Mouse (Mus musculus) adrenal gland, adult 2 months (tissue): ENCODE measurements around the gene Smim7. TPM values are rescaled to one million over a fixed set of nuclear protein-coding genes. Genes with fewer than 3 reads are reported as not detected.

Experiments
- DNase-seq: peaks from one replicate; pipeline ENCODE4 v3.0.0; 2021
- microRNA-seq, 2 experiments: library from miRNA; unstranded; fragments of <30 nt; microRNA quantifications; one replicate each; pipeline ENCODE4 v1.2.0; 2021
- polyA plus RNA-seq: library from polyadenylated mRNA; depleted of rRNA; stranded (reverse); fragments of >200 nt; gene quantifications from 2 replicates; pipeline ENCODE4 v1.2.3, GENCODE M21; 2012; rRNA removed
- total RNA-seq, 2 experiments: library from RNA; stranded (reverse); gene quantifications; 2 replicates each; pipeline ENCODE4 v1.2.3; 2021

Smim7 gene
- total and polyA plus RNA-seq, 3 experiments: 27.7 to 142 (median 102) TPM

- DNase-seq: peak; percentile 99
Observed at GRCm38 (mm10) chr8:72547802-72548643, 22.9 kb downstream of the Smim7 start, which contains the start of gene Med26. Med26 (minus strand) TSS chr8:72548270.

- no peak for DNase-seq
Observed at GRCm38 (mm10) chr8:72547122-72547801, 23.6 kb downstream of the Smim7 start.

GRCm38 (mm10) chr8:72539234-72539633 is 31.7 kb downstream of the Smim7 start:
- DNase-seq: no peak

- peak; percentile 39 for DNase-seq
Observed at GRCm38 (mm10) chr8:72534888-72535287, 36.0 kb downstream of the Smim7 start.

- DNase-seq: no peak
Observed at GRCm38 (mm10) chr8:72532103-72532502, 38.8 kb downstream of the Smim7 start.

DNA sequence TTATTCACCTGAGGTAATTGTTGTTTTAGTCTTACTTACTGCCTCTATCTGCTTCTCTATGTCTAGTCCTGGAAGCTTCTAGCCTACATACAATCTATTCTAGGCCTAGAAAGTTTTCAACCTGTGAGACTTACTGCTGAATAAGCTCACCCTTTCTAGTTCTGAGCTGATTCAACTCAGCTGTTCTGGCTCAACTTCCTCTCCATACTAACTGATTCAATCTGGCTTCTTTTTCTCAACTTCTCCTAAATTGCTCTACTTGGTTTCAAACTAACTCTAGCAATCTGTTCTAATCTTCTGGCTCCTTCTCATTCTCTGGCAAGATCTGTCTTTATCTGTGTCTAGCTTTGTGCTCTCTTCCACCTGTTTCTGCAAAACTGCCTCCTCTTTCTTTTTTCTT is 49.0 kb downstream of the Smim7 start:
- no peak for DNase-seq

DNA sequence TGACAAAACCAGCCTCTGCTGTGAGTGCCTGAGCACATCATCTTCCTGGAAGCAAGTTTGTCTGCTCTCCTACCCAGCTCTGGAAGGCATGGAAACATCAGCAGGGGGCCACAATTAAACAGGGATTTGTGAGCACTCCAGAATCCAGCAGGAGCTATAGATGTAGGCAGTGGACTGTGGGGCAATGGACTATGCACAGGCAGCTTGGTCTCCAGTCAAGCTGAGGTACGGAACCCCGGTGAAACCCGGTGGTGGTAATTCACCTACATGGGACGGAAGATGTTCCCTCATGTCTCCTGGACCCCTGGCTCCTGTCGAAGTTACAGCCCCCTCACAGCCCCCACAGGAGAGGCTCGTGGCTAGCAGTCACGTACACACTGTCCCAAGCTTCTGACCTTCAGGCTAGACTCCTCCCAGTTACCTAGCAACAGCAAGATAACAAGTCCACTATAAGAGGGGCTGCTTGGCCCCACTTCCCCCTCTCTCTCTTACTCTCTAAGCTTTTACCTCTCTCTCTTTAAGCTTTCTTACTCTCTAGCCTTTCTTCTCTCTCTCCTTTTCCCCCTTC is 53.4 kb downstream of the Smim7 start:
- DNase-seq: no peak

Small RNA genes within 50 kb of the gene (microRNA-seq; reads per million reads assigned to microRNA genes)
- 0 reads per million in 2 experiments for gene Gm28019

Other genes starting within 250 kb of the Smim7 start
- 10 to 100 TPM; 38.2 to 59.8 TPM for gene Eps15l1, start 149.6 kb downstream of the Smim7 start, total RNA-seq
- gene Eps15l1, start 149.6 kb downstream of the Smim7 start, polyA plus RNA-seq: 23.0 and 25.2 TPM in 2 replicates
- gene Calr3, start 127.2 kb downstream of the Smim7 start, total RNA-seq: 1 to 10 TPM; 3.9 TPM
- gene Calr3, start 127.2 kb downstream of the Smim7 start, polyA plus RNA-seq: 0.17 and 0.41 TPM in 2 replicates
- 1 to 10 TPM; 9.6 to 10.0 TPM for gene 1700030K09Rik, start 127.2 kb downstream of the Smim7 start, total RNA-seq
- gene 1700030K09Rik, start 127.2 kb downstream of the Smim7 start, polyA plus RNA-seq: 5.9 and 6.1 TPM in 2 replicates
- gene Cherp, start 95.9 kb downstream of the Smim7 start, total RNA-seq: 10 to 100 TPM; 66.3 to 71.0 TPM
- gene Cherp, start 95.9 kb downstream of the Smim7 start, polyA plus RNA-seq: 63.8 and 77.3 TPM in 2 replicates
- 10 to 100 TPM; 34.4 to 49.8 TPM for gene Slc35e1, start 78.5 kb downstream of the Smim7 start, total RNA-seq
- 69.7 and 80.0 TPM in 2 replicates for gene Slc35e1, start 78.5 kb downstream of the Smim7 start, polyA plus RNA-seq
- gene Med26, start 22.8 kb downstream of the Smim7 start, total RNA-seq: 1 to 10 TPM; 8.6 to 9.5 TPM
- gene Med26, start 22.8 kb downstream of the Smim7 start, polyA plus RNA-seq: 16.4 and 17.1 TPM in 2 replicates
- 1 to 10 TPM; 6.4 to 7.8 TPM for gene Tmem38a, start 967 bp upstream of the Smim7 start, total RNA-seq
- gene Tmem38a, start 967 bp upstream of the Smim7 start, polyA plus RNA-seq: 10.9 and 13.6 TPM in 2 replicates
- under 1 TPM; 0.14 to 0.28 TPM for gene Nwd1, start 75.6 kb upstream of the Smim7 start, total RNA-seq
- 0.06 and 0.13 TPM in 2 replicates for gene Nwd1, start 75.6 kb upstream of the Smim7 start, polyA plus RNA-seq
- gene Sin3b, start 152.2 kb upstream of the Smim7 start, total RNA-seq: 100 to 1,000 TPM; 123 to 245 TPM
- 174 and 270 TPM in 2 replicates for gene Sin3b, start 152.2 kb upstream of the Smim7 start, polyA plus RNA-seq
- gene F2rl3, start 190.8 kb upstream of the Smim7 start, total RNA-seq: 1 to 10 TPM; 1.1 to 2.1 TPM
- gene F2rl3, start 190.8 kb upstream of the Smim7 start, polyA plus RNA-seq: 10.2 and 13.4 TPM in 2 replicates